Mouse (Mus musculus): ENCODE data around the gene Olfr624.

DNA sequence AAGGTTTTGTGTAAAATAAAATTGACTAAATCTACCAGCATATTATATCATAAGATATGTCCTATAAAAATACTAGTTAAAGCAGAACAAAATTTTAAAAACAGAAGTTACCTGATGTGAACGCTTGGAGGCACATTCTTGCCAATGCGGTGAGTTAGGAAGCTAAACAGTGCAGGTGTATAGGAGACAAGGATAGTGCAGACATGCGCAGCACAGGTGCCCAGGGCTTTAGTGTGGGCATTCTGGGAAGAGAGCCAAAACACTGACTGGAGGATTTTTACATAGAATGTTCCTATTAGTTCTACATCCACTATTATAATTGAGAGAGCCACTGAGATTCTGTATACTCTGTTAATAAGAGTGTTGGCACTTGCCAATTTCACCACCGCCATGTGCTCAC is 28.5 kb upstream of the Olfr624 start:
- no peak for TF ChIP-seq CTCF (IDR thresholded peaks at IDR 0.05; ENCODE audit: low read depth, low read length)
- no peak for TF ChIP-seq POLR2A (IDR thresholded peaks at IDR 0.05; ENCODE audit: insufficient read depth, low read length)

All from ES-Bruce4 (cell line).